Mouse (Mus musculus) layer of hippocampus, postnatal 25 days (tissue): ENCODE data around the gene Ncf4. TPM values are rescaled to one million over a fixed set of nuclear protein-coding genes. Genes with fewer than 3 reads are reported as not detected.
"Not testable (repeated sequence)": the region's sequence is repeated elsewhere in the genome, so short reads cannot be mapped to it uniquely, and the experiment has no call there.

ENCODE experiments used
- DNase-seq, 2 experiments: peaks; one replicate each; pipeline ENCODE4 v3.0.0; 2022; ENCODE audit warnings: mixed read lengths in 2 of 2, low spot score in 1 of 2; ENCODE audit errors: extremely low spot score in 1 of 2
- total RNA-seq, 2 experiments: library from RNA; stranded (reverse); gene quantifications; 2 replicates each; pipeline ENCODE4 v1.2.3; 2021

Ncf4 gene
- total RNA-seq, 2 experiments from 2014 or later = 1.1 to 1.3 TPM

DNA sequence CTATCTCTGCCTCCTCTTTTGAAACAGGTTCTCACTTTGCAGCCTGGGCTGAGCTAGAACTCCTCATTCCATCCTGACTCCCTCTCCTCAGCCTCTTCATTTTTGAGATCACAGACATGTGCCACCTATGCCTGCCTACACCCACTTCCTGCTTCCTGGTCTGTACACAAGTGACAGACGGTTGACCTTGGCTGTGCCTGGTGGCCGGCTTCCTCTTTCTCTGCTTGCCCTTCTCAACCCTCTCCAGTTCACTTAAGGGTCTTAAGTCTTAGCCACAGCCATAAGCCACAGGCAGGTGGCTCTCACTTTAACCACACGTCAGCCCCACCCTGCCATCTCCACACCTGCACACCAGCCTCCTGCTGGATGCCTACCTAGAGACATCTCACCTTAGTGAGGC, 3.8 kb downstream of the Ncf4 start:
- DNase-seq = no peak

DNA sequence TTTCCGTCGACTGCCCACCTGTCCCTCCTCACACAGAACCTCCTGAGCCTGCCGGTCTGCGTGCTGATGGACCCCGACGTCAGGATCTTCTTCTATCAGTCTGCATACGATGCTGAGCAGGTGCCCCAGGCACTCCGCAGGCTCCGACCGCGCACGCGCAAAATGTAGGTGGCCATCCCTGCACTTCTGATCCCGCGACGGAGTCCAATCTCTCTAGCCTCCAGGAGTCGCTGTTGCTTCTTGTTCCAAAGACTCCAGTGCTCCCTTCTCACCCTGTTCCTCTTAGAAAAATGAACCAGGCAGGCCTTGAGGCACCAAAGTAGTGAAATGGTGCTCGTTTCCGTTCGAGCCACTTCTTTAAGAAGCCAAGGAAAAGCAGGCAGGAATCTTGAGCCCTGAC, 10.2 kb downstream of the Ncf4 start:
- peak in 1 of 2 experiments; percentile 28 for DNase-seq

- DNase-seq = not testable (repeated sequence)
These were observed 12.1 kb downstream of the Ncf4 start for GRCm38 (mm10) chr15:78256602-78257259.

DNA sequence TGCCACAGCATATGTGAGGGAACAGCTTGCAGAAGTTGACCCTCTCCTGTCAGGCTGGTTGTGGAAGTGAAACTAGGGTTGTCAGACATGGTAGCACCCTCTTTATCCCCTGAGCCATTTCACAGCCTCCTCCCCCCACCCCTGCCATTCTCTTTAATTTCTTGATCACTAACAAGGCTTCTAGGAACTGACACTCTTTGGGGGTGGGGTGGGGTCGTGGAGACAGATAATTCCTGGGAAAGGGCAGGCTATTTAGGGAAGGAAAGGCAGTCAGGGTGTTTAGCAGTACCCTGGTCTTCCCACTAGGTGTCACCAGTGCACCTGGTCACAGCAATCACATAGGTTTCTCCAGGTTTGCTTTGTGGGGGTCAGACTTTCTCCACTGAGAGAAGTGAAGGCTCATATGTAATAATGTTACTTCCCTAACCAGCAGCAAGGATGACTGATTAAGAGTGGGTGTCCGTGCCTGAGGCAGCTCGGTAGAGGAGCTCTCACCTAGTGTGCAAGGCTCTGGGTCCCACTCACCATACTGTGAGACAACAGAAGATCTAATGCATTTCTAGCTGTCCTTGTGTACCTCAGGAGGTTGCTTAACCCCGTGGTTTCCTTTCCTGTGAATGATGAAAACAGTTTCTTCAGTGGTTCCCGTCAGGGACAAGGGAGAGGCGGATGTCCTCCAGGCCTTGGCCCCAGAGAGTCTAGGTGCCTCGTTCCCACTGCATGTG, 12.9 kb downstream of the Ncf4 start:
- DNase-seq = peak; percentile 52 to 75

- no peak for DNase-seq
These were observed 13.8 kb downstream of the Ncf4 start for GRCm38 (mm10) chr15:78258246-78258865.

DNA sequence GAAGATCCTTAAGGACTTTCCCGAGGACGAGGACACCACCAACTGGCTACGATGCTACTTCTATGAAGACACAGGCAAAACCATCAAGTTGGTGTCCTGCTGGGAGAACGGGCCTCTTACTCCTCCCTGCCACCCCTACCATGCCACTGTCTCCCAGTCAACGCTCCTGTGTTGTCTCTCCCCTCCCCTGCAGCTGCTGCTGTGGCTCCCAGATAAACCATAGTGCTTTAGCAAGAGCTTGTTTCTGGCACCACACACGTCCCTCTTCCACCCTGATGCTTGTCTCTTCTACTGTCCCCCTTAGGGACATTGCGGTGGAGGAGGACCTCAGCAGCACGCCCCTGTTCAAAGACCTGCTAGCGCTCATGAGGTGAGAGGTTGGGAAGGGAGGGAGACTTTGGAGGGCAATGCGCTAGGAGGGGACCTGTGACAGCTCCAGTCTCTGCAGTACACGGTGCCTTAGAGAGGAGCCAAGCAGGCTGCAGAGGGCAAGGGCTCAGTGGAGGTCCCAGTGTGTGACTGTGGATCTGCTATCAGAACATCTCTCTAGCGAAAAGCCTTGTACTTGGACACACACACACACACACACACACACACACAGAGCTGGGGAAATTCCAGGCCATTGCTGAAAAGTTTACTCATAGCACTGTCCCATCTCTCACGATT, 16.2 kb downstream of the Ncf4 start:
- no peak for DNase-seq

GRCm38 (mm10) chr15:78263286-78263685, 18.7 kb downstream of the Ncf4 start:
- no peak for DNase-seq

DNA sequence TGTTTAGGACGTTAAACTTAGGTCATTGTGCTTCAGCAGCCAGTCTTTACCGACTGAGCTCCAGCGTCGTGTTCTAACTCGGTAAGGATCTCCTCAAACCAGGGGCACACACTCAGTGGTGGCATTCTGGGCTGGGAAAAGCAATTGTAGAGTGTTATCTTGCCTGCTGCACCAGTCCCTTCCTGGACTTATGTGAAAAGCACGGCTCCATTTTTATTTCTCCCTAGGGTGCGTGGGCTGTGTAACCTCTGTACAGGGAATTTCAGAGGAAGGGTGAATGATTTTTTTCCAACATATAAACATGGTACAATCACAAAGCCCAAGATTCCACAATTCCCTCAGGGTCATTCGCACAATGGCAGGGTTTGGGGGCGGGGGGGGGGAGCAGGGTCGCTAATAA, 22.8 kb downstream of the Ncf4 start:
- no peak for DNase-seq

- DNase-seq = no peak
These were observed 23.3 kb downstream of the Ncf4 start for GRCm38 (mm10) chr15:78267865-78268264.

GRCm38 (mm10) chr15:78271208-78271607, 26.6 kb downstream of the Ncf4 start:
- DNase-seq = no peak

GRCm38 (mm10) chr15:78278308-78278707, 33.7 kb downstream of the Ncf4 start:
- no peak for DNase-seq

GRCm38 (mm10) chr15:78287941-78288340, 43.3 kb downstream of the Ncf4 start:
- no peak for DNase-seq

DNA sequence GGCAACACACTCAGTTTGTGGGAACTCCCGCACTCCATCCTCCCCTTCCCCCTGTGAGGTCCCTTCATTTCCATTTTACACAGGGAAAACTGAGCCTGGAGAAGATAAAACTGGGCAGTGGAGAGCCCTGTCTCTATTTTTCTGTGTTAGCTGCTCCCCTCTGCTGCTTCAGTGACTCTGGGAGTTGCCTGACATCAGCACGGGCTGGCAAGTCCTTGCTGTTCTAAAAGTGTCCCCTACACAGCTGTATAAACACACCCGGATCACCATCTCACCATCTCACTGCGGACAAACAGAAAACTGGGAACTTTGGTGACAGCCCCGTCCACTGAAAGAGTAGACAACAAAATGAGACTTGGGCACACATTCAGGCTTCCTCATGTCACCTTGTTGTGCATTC, 45.2 kb downstream of the Ncf4 start:
- DNase-seq = not testable (repeated sequence)

- not testable (repeated sequence) for DNase-seq
These were observed 48.6 kb downstream of the Ncf4 start for GRCm38 (mm10) chr15:78293228-78293627.

DNA sequence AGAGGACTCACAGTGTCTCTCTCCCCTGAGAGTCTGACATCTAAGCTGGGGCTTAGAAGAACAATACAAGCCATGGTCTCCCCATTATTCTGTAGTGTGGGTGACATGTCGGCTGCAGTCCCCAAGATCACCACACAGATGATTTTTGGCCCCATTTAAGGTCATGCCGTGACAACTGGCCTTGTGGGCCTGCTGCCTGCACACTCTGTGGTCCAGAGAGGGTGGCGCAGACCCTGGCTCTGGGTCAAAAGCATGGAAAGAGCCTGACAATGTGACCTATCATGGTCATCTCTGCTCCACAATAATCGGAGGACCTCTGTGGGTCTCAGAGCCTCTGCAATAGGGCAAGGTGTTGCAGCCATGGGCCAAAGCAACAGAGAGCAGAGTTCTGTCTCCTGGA, 49.1 kb downstream of the Ncf4 start:
- DNase-seq = no peak

DNA sequence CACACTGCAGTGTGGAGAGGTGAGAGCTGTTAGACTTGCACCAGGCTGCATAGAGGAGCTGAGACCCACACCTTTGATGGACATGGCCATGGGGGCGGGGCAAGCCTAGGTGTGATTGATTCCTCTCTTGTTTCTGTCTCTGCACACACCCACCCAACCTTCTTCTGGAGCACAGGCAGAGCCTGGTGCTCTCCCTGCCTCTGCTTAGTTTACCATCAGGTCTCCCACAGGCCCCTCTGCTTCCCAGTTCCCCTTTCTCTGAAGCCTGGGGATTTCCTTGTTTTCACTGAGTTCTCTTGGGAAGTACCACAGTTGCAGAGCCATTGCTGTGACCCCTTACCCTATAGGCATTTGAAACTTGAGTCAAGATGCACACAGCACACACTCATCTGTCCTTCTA, 54.0 kb downstream of the Ncf4 start:
- no peak for DNase-seq

DNA sequence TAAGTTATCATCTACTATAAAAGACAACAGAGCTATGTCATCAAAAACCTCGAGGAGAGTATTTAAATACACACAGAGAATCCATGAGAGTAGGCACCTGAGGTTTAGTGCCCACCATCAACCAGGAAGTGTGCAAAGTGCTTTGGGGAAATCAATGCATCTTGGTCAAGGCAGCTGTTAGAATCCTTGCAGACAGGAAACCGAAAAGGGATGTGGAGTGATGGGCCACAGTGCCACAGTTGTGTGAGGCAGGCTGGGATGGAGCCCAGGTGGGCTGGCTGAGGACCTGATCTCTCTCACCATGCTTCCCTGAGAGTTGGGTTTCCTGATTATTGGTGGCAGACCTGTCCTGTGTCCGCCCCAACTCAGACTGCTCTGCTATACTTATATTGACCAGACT, 55.0 kb downstream of the Ncf4 start:
- DNase-seq = no peak

GRCm38 (mm10) chr15:78300773-78301172, 56.2 kb downstream of the Ncf4 start:
- DNase-seq = no peak

GRCm38 (mm10) chr15:78302718-78303117, 58.1 kb downstream of the Ncf4 start:
- DNase-seq = no peak

DNA sequence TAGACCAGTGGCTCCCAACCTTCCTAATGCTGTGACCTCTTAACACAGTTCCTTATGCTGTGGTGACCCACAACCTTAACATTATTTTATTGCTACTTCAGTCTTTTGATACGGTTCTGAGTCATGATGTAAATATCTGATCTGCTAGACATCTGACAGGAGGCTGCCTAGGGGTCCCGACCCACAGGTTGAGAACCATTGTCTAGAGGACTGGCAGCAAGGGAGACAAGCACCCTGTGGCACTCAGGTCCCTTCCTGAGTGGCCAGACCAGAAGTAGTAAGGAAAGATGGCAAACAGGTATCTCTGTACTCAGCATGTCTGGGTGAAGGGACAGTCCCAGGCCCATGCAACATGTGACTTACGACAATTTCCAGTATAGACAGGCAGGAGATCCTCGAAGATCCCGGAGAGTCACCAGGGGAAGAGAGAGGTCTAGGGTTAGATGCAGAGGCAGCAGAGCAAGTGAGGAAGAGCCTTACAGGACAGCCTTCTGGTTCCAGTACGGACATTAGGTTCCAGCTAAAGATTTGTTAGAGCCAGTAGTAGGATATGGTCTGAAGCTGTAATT, 59.1 kb downstream of the Ncf4 start:
- no peak for DNase-seq
